Mouse (Mus musculus) 3134 (cell line): ENCODE results near the gene Klhl8.

Experiments
- DNase-seq: peaks from one replicate; pipeline ENCODE4 v3.0.0-alpha.2; 2011; ENCODE audit warnings: low spot score; ENCODE audit not compliant: insufficient read length; ENCODE audit errors: extremely low read depth

The Klhl8 gene

GRCm38 (mm10) chr5:103916595-103917356 lies 5.7 kb upstream of the Klhl8 start:
- DNase-seq = no peak

GRCm38 (mm10) chr5:103914335-103915226 lies 3.5 kb upstream of the Klhl8 start:
- DNase-seq = no peak

- no peak for DNase-seq
Observed at GRCm38 (mm10) chr5:103913150-103913549, 2.1 kb upstream of the Klhl8 start.

GRCm38 (mm10) chr5:103911555-103911954 lies 496 bp upstream of the Klhl8 start:
- DNase-seq = no peak

- DNase-seq = no peak
Observed at GRCm38 (mm10) chr5:103910156-103910555, 903 bp downstream of the Klhl8 start.

- no peak for DNase-seq
Observed at GRCm38 (mm10) chr5:103909466-103909865, 1.6 kb downstream of the Klhl8 start.

GRCm38 (mm10) chr5:103908851-103909250 lies 2.2 kb downstream of the Klhl8 start:
- no peak for DNase-seq

GRCm38 (mm10) chr5:103907844-103908243 lies 3.2 kb downstream of the Klhl8 start:
- DNase-seq = no peak

- no peak for DNase-seq
Observed at GRCm38 (mm10) chr5:103906173-103906572, 4.9 kb downstream of the Klhl8 start.

GRCm38 (mm10) chr5:103898310-103898709 lies 12.7 kb downstream of the Klhl8 start:
- DNase-seq = no peak

GRCm38 (mm10) chr5:103889766-103890165 lies 21.3 kb downstream of the Klhl8 start:
- DNase-seq = no peak

- DNase-seq = no peak
Observed at GRCm38 (mm10) chr5:103863759-103864158, 47.3 kb downstream of the Klhl8 start.

GRCm38 (mm10) chr5:103860622-103861021 lies 50.4 kb downstream of the Klhl8 start:
- no peak for DNase-seq

- DNase-seq = no peak
Observed at GRCm38 (mm10) chr5:103857151-103857550, 53.9 kb downstream of the Klhl8 start.

- no peak for DNase-seq
Observed at GRCm38 (mm10) chr5:103856286-103857009, 54.6 kb downstream of the Klhl8 start.

GRCm38 (mm10) chr5:103855483-103856211 lies 55.4 kb downstream of the Klhl8 start:
- no peak for DNase-seq

GRCm38 (mm10) chr5:103854807-103855194 lies 56.3 kb downstream of the Klhl8 start:
- no peak for DNase-seq

- no peak for DNase-seq
Observed at GRCm38 (mm10) chr5:103854041-103854806, 56.8 kb downstream of the Klhl8 start.

GRCm38 (mm10) chr5:103852756-103853549 lies 58.1 kb downstream of the Klhl8 start:
- no peak for DNase-seq
